Comparison of ENCODE assay signal across 11 mouse cellular contexts in the genomic region with DNA sequence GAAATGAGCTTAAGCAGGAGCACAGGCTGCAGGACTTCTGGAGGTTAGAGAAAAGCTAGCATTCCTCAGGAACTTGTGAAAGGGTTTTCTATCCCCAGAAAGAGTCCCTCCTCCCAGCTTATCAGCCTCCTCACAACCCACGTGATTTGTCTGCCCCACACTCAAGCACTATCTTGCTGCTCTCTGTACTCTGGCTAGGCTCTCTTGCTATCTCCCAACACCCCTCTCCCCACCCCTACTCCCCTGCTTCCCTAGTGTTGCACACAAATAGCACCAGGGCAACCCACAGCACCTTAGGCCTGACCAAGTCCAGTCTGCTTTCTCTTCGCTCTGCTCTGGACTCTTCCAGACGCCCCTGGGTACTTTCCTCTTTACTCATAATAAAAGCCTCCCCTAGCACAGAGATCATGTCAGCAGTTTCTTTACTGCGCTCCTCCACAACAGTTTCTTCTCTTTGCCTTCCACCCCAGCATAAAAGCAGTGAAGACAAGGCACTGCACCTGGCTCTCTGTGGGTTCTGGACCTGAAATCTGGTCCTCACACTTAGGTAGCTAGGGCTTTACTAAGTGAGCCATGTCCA. TPM values are rescaled to one million over a fixed set of nuclear protein-coding genes. Genes with fewer than 3 reads are reported as not detected.
DNase-seq lines count a peak whose midpoint lies in the region; ATAC-seq and TF ChIP-seq lines count a peak whose summit lies in the region.
"Had no signal": no experiment of that assay in that cellular context is flagged by ENCODE, and none has a peak within 500 bp of the region (broad histone marks: within the 10 kb centered on the region; RNA-seq: fewer than 3 reads in every experiment).

No protein-coding gene starts in this region.

- WGBS in embryonic facial prominence, embryonic 12.5 days, result 78% methylated on average over 4 of the region's 4 CpGs
- 78% methylated on average over 4 of the region's 4 CpGs for WGBS in embryonic facial prominence, embryonic 10.5 days
- WGBS in intestine, postnatal 0 days, result 35% methylated on average over 4 of the region's 4 CpGs

- H3K9ac ChIP-seq in embryonic facial prominence, embryonic 12.5 days, result no peak overlapping the region
- no peak overlapping the region for H3K9ac ChIP-seq in intestine, postnatal 0 days (ENCODE audit: low read depth, low read length)
- H3K9ac ChIP-seq: hindbrain, embryonic 15.5 days had no signal

- H3K4me3 ChIP-seq in embryonic facial prominence, embryonic 12.5 days, result no peak overlapping the region
- no peak overlapping the region for H3K4me3 ChIP-seq in embryonic facial prominence, embryonic 10.5 days
- no peak overlapping the region for H3K4me3 ChIP-seq in intestine, postnatal 0 days (ENCODE audit: low read depth, low read length)
- H3K4me3 ChIP-seq: hindbrain, embryonic 15.5 days had no signal

- H3K9me3 ChIP-seq in embryonic facial prominence, embryonic 12.5 days, result no peaks in the 10 kb centered on the region
- H3K9me3 ChIP-seq in embryonic facial prominence, embryonic 10.5 days, result no peaks in the 10 kb centered on the region
- no peaks in the 10 kb centered on the region for H3K9me3 ChIP-seq in intestine, postnatal 0 days (ENCODE audit: control insufficient read depth)
- H3K9me3 ChIP-seq: hindbrain, embryonic 15.5 days had no signal

- no peak for ATAC-seq in embryonic facial prominence, embryonic 12.5 days (ENCODE audit: insufficient number of reproducible peaks, insufficient read depth, low FRiP score, low TSS enrichment)
- ATAC-seq in intestine, postnatal 0 days, result peak; percentile 72

- H3K27ac ChIP-seq in embryonic facial prominence, embryonic 12.5 days, result peak overlapping the region; percentile 54; the same call in 1 of the 2 replicates
- no peak overlapping the region for H3K27ac ChIP-seq in embryonic facial prominence, embryonic 10.5 days (replicated peaks)
- H3K27ac ChIP-seq in intestine, postnatal 0 days (ENCODE audit: low read depth, low read length), result peak overlapping the region; percentile 89
- H3K27ac ChIP-seq: hindbrain, embryonic 15.5 days had no signal

- no peak for TF ChIP-seq CTCF in intestine, postnatal 0 days (IDR thresholded peaks at IDR 0.05; ENCODE audit: low read depth)

- peaks cover 41% of the 10 kb centered on the region for H3K4me1 ChIP-seq in embryonic facial prominence, embryonic 12.5 days
- peaks cover 61% of the 10 kb centered on the region for H3K4me1 ChIP-seq in embryonic facial prominence, embryonic 10.5 days
- H3K4me1 ChIP-seq in intestine, postnatal 0 days (replicated peaks; ENCODE audit: control insufficient read depth, insufficient read depth, low read length), result peaks cover 3% of the 10 kb centered on the region

- no peak for DNase-seq in embryonic facial prominence, embryonic 10.5 days (ENCODE audit: low spot score)
- peak; percentile 24 for DNase-seq in testis, postnatal 14 days (ENCODE audit: low spot score)
- DNase-seq in testis, postnatal 10 days (ENCODE audit: low spot score), result no peak
- DNase-seq in spleen, adult 12 weeks (ENCODE audit: low spot score), result no peak
- DNase-seq in urinary bladder, postnatal 25 days (ENCODE audit: low spot score), result no peak
- no peak for DNase-seq in gastrocnemius, postnatal 4 days (ENCODE audit: low spot score in 2 of 2)

- no peaks in the 10 kb centered on the region for H3K27me3 ChIP-seq in embryonic facial prominence, embryonic 12.5 days
- no peaks in the 10 kb centered on the region for H3K27me3 ChIP-seq in embryonic facial prominence, embryonic 10.5 days (replicated peaks; ENCODE audit: low read depth, poor library complexity, severe bottlenecking)
- H3K27me3 ChIP-seq in intestine, postnatal 0 days (replicated peaks; ENCODE audit: control insufficient read depth, insufficient read depth, low read length), result no peaks in the 10 kb centered on the region
- H3K27me3 ChIP-seq: hindbrain, embryonic 15.5 days had no signal

- peaks cover 20% of the 10 kb centered on the region for H3K36me3 ChIP-seq in embryonic facial prominence, embryonic 12.5 days
- H3K36me3 ChIP-seq in embryonic facial prominence, embryonic 10.5 days (replicated peaks), result peaks cover 39% of the 10 kb centered on the region
- H3K36me3 ChIP-seq in intestine, postnatal 0 days (ENCODE audit: control insufficient read depth, insufficient read depth), result peaks cover 12% of the 10 kb centered on the region; the same call in 1 of the 2 replicates

- H3K4me2 ChIP-seq in embryonic facial prominence, embryonic 12.5 days (replicated peaks), result no peak overlapping the region
- H3K4me2 ChIP-seq in intestine, postnatal 0 days (replicated peaks; ENCODE audit: low read depth), result peak overlapping the region; percentile 4
- H3K4me2 ChIP-seq: hindbrain, embryonic 15.5 days had no signal

RNA-seq across cellular contexts. Expression of gene Ube4b, which starts 27.1 kb away (rescaled TPM):
- polyA plus RNA-seq in embryonic facial prominence, embryonic 12.5 days (2016; fragmentation: Nextera tagmentation; extraction: Ambion mirVana), result 66.9 and 67.5 TPM in 2 replicates
- polyA plus RNA-seq in embryonic facial prominence, embryonic 10.5 days (2016; fragmentation: Nextera tagmentation; extraction: Ambion mirVana), result 65.5 and 71.8 TPM in 2 replicates
- polyA plus RNA-seq in intestine, postnatal 0 days (2015; fragmentation: Nextera tagmentation; extraction: Ambion mirVana), result 47.2 and 47.6 TPM in 2 replicates
- total RNA-seq in gastrocnemius, postnatal 4 days (2021), result 10 to 100 TPM; 77.9 to 86.7 TPM

RNA-seq across cellular contexts. Expression of gene Rbp7, which starts 55.4 kb away (rescaled TPM):
- 0.32 TPM in 1 of 2 replicates, not detected in the other for polyA plus RNA-seq in embryonic facial prominence, embryonic 12.5 days (2016; fragmentation: Nextera tagmentation; extraction: Ambion mirVana)
- polyA plus RNA-seq in embryonic facial prominence, embryonic 10.5 days (2016; fragmentation: Nextera tagmentation; extraction: Ambion mirVana), result not detected in 2 replicates
- polyA plus RNA-seq in intestine, postnatal 0 days (2015; fragmentation: Nextera tagmentation; extraction: Ambion mirVana), result 3.8 and 4.0 TPM in 2 replicates
- 10 to 100 TPM; 11.0 to 13.5 TPM for total RNA-seq in gastrocnemius, postnatal 4 days (2021)
- total RNA-seq: left cerebral cortex, adult 8-10 months had no signal
- polyA plus RNA-seq: C2C12; hindbrain, embryonic 15.5 days had no signal
